ENCODE assay signal across 9 mouse cellular contexts in genomic region chr6:72283914-72284313, GRCm38 (mm10). TPM values are rescaled to one million over a fixed set of nuclear protein-coding genes. Genes with fewer than 3 reads are reported as not detected.
DNase-seq lines count a peak whose midpoint lies in the region; ATAC-seq and TF ChIP-seq lines count a peak whose summit lies in the region.
"Had no signal": no experiment of that assay in that cellular context is flagged by ENCODE, and none has a peak within 500 bp of the region (broad histone marks: within the 10 kb centered on the region; RNA-seq: fewer than 3 reads in every experiment).

No protein-coding gene starts in this region.

- H3K4me1 ChIP-seq in ES-E14 (ENCODE audit: control insufficient read depth in 2 of 2, insufficient read depth in 2 of 2, low read length in 2 of 2, poor library complexity in 1 of 2): no peaks in the 10 kb centered on the region
- H3K4me1 ChIP-seq in embryonic facial prominence, embryonic 11.5 days (ENCODE audit: control insufficient read depth, insufficient read depth, low read length): no peaks in the 10 kb centered on the region
- peaks cover 9% of the 10 kb centered on the region; the same call in 1 of the 2 replicates for H3K4me1 ChIP-seq in lung, postnatal 0 days (ENCODE audit: insufficient read depth, low read depth, low read length)

- ATAC-seq in embryonic facial prominence, embryonic 11.5 days (replicated peaks; ENCODE audit: insufficient number of reproducible peaks, low FRiP score, low TSS enrichment, low read depth): no peak
- 0 out of 2 replicates have a peak, but pooled peaks have one; percentile 15 for ATAC-seq in lung, postnatal 0 days

- H3K36me3 ChIP-seq in ES-E14 (ENCODE audit: control insufficient read depth, insufficient read depth, low read length, poor library complexity, severe bottlenecking): no peaks in the 10 kb centered on the region
- H3K36me3 ChIP-seq in embryonic facial prominence, embryonic 11.5 days (replicated peaks; ENCODE audit: control insufficient read depth, insufficient read depth, low read depth, low read length): no peaks in the 10 kb centered on the region
- no peaks in the 10 kb centered on the region for H3K36me3 ChIP-seq in lung, postnatal 0 days (ENCODE audit: insufficient read depth, low read length)

- WGBS in embryonic facial prominence, embryonic 11.5 days: 23% methylated on average over 4 of the region's 4 CpGs
- 20% methylated on average over 4 of the region's 4 CpGs for WGBS in lung, postnatal 0 days

- H3K27ac ChIP-seq in left cerebral cortex, adult 2 months: no peak overlapping the region
- H3K27ac ChIP-seq in ES-E14 (ENCODE audit: insufficient read depth, low read depth, low read length, poor library complexity, severe bottlenecking): no peak overlapping the region
- H3K27ac ChIP-seq in embryonic facial prominence, embryonic 11.5 days (replicated peaks; ENCODE audit: low read depth, low read length): no peak overlapping the region
- no peak overlapping the region for H3K27ac ChIP-seq in lung, postnatal 0 days (ENCODE audit: low read length)

- DNase-seq in adrenal gland, postnatal 25 days: peak; percentile 20
- no peak for DNase-seq in adrenal gland, adult 18-20 months (ENCODE audit: low spot score in 2 of 2)
- DNase-seq in left cerebral cortex, adult 2 months (ENCODE audit: extremely low spot score in 1 of 2, low spot score in 2 of 2): no peak
- no peak for DNase-seq in left cerebral cortex, adult 8-10 months (ENCODE audit: low spot score in 2 of 2)
- peak; percentile 20 for DNase-seq in ES-E14 (ENCODE audit: low read depth, low spot score)
- peak; percentile 61 for DNase-seq in embryonic facial prominence, embryonic 11.5 days (ENCODE audit: low spot score)
- peak; percentile 84 for DNase-seq in lung, postnatal 0 days (ENCODE audit: low spot score)
- peak; percentile 15 to 22 for DNase-seq in thymus, postnatal 36 days

- H3K9ac ChIP-seq in ES-E14 (ENCODE audit: insufficient read depth, low read depth, low read length, poor library complexity, severe bottlenecking): no peak overlapping the region
- H3K9ac ChIP-seq in embryonic facial prominence, embryonic 11.5 days (replicated peaks; ENCODE audit: low read length): no peak overlapping the region
- no peak overlapping the region for H3K9ac ChIP-seq in lung, postnatal 0 days (replicated peaks; ENCODE audit: low read depth)

- no peaks in the 10 kb centered on the region for H3K27me3 ChIP-seq in embryonic facial prominence, embryonic 11.5 days (ENCODE audit: control insufficient read depth, insufficient read depth, low read length)
- H3K27me3 ChIP-seq in lung, postnatal 0 days (replicated peaks; ENCODE audit: insufficient read depth, low read length): no peaks in the 10 kb centered on the region

- H3K4me3 ChIP-seq in left cerebral cortex, adult 2 months: no peak overlapping the region
- no peak overlapping the region for H3K4me3 ChIP-seq in ES-E14 (ENCODE audit: insufficient read depth in 1 of 2, low read depth in 1 of 2, low read length in 2 of 2, poor library complexity in 1 of 2, severe bottlenecking in 1 of 2)
- no peak overlapping the region for H3K4me3 ChIP-seq in embryonic facial prominence, embryonic 11.5 days (ENCODE audit: low read depth, low read length)
- no peak overlapping the region for H3K4me3 ChIP-seq in lung, postnatal 0 days (ENCODE audit: low read depth, low read length)

- H3K4me2 ChIP-seq in embryonic facial prominence, embryonic 11.5 days (ENCODE audit: low read depth, low read length): no peak overlapping the region
- H3K4me2 ChIP-seq in lung, postnatal 0 days (replicated peaks; ENCODE audit: low read depth, low read length): no peak overlapping the region

- peak; percentile 85 for TF ChIP-seq CTCF in left cerebral cortex, adult 2 months (IDR thresholded peaks at IDR 0.05)
- TF ChIP-seq CTCF in lung, postnatal 0 days (IDR thresholded peaks at IDR 0.05): peak; percentile 82

- in situ Hi-C loops in ES-E14 (cut with MboI; ENCODE audit: low sequenced_read_pairs in 2 of 2, unreplicated experiment in 2 of 2): no loop called here

- H3K9me3 ChIP-seq in ES-E14 (ENCODE audit: control insufficient read depth, insufficient read depth, low read depth, low read length): no peaks in the 10 kb centered on the region
- H3K9me3 ChIP-seq in embryonic facial prominence, embryonic 11.5 days (replicated peaks; ENCODE audit: control insufficient read depth, low read length): no peaks in the 10 kb centered on the region
- H3K9me3 ChIP-seq in lung, postnatal 0 days (ENCODE audit: low read length): no peaks in the 10 kb centered on the region

- no peak for TF ChIP-seq EP300 in lung, postnatal 0 days (IDR thresholded peaks at IDR 0.05)

- intact Hi-C loops in left cerebral cortex, adult 2 months (cut with DNase I): no loop called here

TF ChIP-seq in ES-E14, 5 proteins besides CTCF, POLR2A, EP300 and RAD21:
- no peak for TF ChIP-seq CHD2 (IDR thresholded peaks at IDR 0.05; ENCODE audit: low read depth, low read length)
- peak; percentile 63; the same call in 1 of the 2 replicates for TF ChIP-seq ZNF384 (IDR thresholded peaks at IDR 0.05; ENCODE audit: low read depth, low read length)

RNA-seq across cellular contexts. Expression of gene Sftpb, which starts 20.5 kb away (rescaled TPM):
- not detected in 2 replicates for total RNA-seq in adrenal gland, postnatal 25 days (2021)
- total RNA-seq in adrenal gland, adult 18-20 months (2021): not detected
- not detected for total RNA-seq in left cerebral cortex, adult 2 months (2021)
- total RNA-seq in left cerebral cortex, adult 8-10 months (2022): not detected
- not detected in 2 replicates for total RNA-seq in ES-E14 (2012; rRNA removed)
- polyA plus RNA-seq in embryonic facial prominence, embryonic 11.5 days (2014; fragmentation: Nextera tagmentation; extraction: Ambion mirVana): not detected in 2 replicates
- 1,292 and 1,589 TPM in 2 replicates for polyA plus RNA-seq in lung, postnatal 0 days (2015; fragmentation: Nextera tagmentation; extraction: Ambion mirVana)
- polyA plus RNA-seq: heart, embryonic 14.5 days had no signal

RNA-seq across cellular contexts. Expression of gene Atoh8, which starts 48.5 kb away (rescaled TPM):
- total RNA-seq in adrenal gland, postnatal 25 days (2021): 2.2 and 3.3 TPM in 2 replicates
- 1 to 10 TPM; 2.9 to 3.7 TPM for total RNA-seq in adrenal gland, adult 18-20 months (2021)
- total RNA-seq in left cerebral cortex, adult 2 months (2021): 1 to 10 TPM; 1.5 to 1.9 TPM
- total RNA-seq in left cerebral cortex, adult 8-10 months (2022): 1 to 10 TPM; 1.3 to 2.1 (median 1.9) TPM
- 1.0 TPM in 1 of 2 replicates, not detected in the other for total RNA-seq in ES-E14 (2012; rRNA removed)
- polyA plus RNA-seq in embryonic facial prominence, embryonic 11.5 days (2014; fragmentation: Nextera tagmentation; extraction: Ambion mirVana): 10.2 and 11.3 TPM in 2 replicates
- 17.3 and 20.6 TPM in 2 replicates for polyA plus RNA-seq in lung, postnatal 0 days (2015; fragmentation: Nextera tagmentation; extraction: Ambion mirVana)

Comparison
In these comparisons a context has a peak if more than half of its experiments do, and no peak if none do; other contexts are left out.
1. DNase-seq: peak in adrenal gland, postnatal 25 days (single experiment), ES-E14 (single experiment), embryonic facial prominence, embryonic 11.5 days (single experiment), lung, postnatal 0 days (single experiment) and thymus, postnatal 36 days (2 of 2); none in adrenal gland, adult 18-20 months (0 of 2), left cerebral cortex, adult 2 months (0 of 2) and left cerebral cortex, adult 8-10 months (0 of 2).